Mouse (Mus musculus): ENCODE measurements around the gene Hist1h2ap.

The Hist1h2ap gene

GRCm38 (mm10) chr13:21783734-21784161 lies 49.6 kb downstream of the Hist1h2ap start:
- POLR2A ChIA-PET: interaction anchor here in 3 of 4 experiments (0.8 to 22.5 kb wide), 28 partner anchors 9 to 1980 kb away, joined by 3 to 823 read pairs (median 6); partner anchors contain the start of genes Hist1h2ai (in 3 of the 3), Hist1h2ak (in 3 of the 3), Hist1h2bj (in 3 of the 3) and Hist1h2bl (in 3 of the 3)
- CTCF ChIA-PET: no interaction called here

- CTCF ChIA-PET: no interaction called here
- POLR2A ChIA-PET: interaction anchor here (0.8 to 22.5 kb wide), 39 partner anchors 8 to 1981 kb away, joined by 3 to 823 read pairs (median 6); partner anchors contain the start of genes Hist1h2ak (in 4 of the 4), Hist1h2bn (in 4 of the 4), Hist1h2ai (in 3 of the 4) and Hist1h2bl (in 3 of the 4)
These were observed 50.1 kb downstream of the Hist1h2ap start, which contains the start of gene Hist1h3i for GRCm38 (mm10) chr13:21783255-21783617. Hist1h3i (minus strand) TSS chr13:21783370.
